ENCODE assay signal across 17 mouse cellular contexts in the genomic region with DNA sequence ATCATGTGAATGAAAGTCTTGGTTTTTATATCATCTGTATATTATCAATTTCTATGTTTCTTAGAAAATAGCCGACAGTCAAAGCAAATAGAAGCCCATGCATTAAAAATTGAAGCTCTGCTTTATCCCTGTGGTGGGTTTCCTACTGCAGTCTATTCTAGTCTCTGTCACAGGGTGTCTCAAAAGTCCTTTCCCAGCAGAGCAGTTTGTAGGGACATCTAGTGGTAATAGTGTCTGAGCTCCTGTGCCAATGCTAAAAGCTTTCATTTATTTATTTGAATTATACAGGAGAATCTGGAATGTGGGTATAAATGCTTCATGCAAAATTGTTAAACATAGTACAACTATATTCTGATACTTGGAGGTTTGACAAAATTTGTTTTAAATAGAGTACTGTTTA. TPM values are rescaled to one million over a fixed set of nuclear protein-coding genes. Genes with fewer than 3 reads are reported as not detected.
DNase-seq lines count a peak whose midpoint lies in the region; ATAC-seq and TF ChIP-seq lines count a peak whose summit lies in the region.
"Had no signal": no experiment of that assay in that cellular context is flagged by ENCODE, and none has a peak within 500 bp of the region (broad histone marks: within the 10 kb centered on the region; RNA-seq: fewer than 3 reads in every experiment).

No protein-coding gene starts in this region.

- no peak overlapping the region for H3K4me3 ChIP-seq in hindbrain, postnatal 0 days (ENCODE audit: low read length)
- H3K4me3 ChIP-seq in hindbrain, embryonic 13.5 days = no peak overlapping the region
- H3K4me3 ChIP-seq: embryonic facial prominence, embryonic 13.5 days; forebrain, embryonic 13.5 days; kidney, embryonic 15.5 days had no signal

- no peaks in the 10 kb centered on the region for H3K9me3 ChIP-seq in hindbrain, postnatal 0 days (ENCODE audit: low read length)
- no peaks in the 10 kb centered on the region for H3K9me3 ChIP-seq in hindbrain, embryonic 13.5 days
- H3K9me3 ChIP-seq: embryonic facial prominence, embryonic 13.5 days; forebrain, embryonic 13.5 days; kidney, embryonic 15.5 days had no signal

- peak overlapping the region; percentile 64; the same call in 1 of the 2 replicates for H3K4me2 ChIP-seq in hindbrain, postnatal 0 days (ENCODE audit: low read depth, low read length)
- no peak overlapping the region for H3K4me2 ChIP-seq in hindbrain, embryonic 13.5 days
- H3K4me2 ChIP-seq: embryonic facial prominence, embryonic 13.5 days; forebrain, embryonic 13.5 days; kidney, embryonic 15.5 days; liver, embryonic 11.5 days had no signal

- H3K4me1 ChIP-seq in hindbrain, postnatal 0 days (ENCODE audit: insufficient read depth, low read length) = no peaks in the 10 kb centered on the region
- peaks cover 10% of the 10 kb centered on the region for H3K4me1 ChIP-seq in hindbrain, embryonic 13.5 days (replicated peaks)

- no peaks in the 10 kb centered on the region for H3K27me3 ChIP-seq in hindbrain, postnatal 0 days (ENCODE audit: insufficient read depth, low read length)
- no peaks in the 10 kb centered on the region for H3K27me3 ChIP-seq in hindbrain, embryonic 13.5 days
- H3K27me3 ChIP-seq: forebrain, embryonic 13.5 days had no signal

- ATAC-seq in hindbrain, postnatal 0 days = no peak
- no peak for ATAC-seq in hindbrain, embryonic 13.5 days (ENCODE audit: low FRiP score)
- no peak for ATAC-seq in inflammation-experienced regulatory T-cells, adult 6 months
- ATAC-seq: forebrain, embryonic 13.5 days had no signal

- DNase-seq in cerebellum, postnatal 10 days = peak; percentile 38 to 57
- no peak for DNase-seq in cerebellum, adult 11-12 months
- DNase-seq in hindbrain, postnatal 0 days (ENCODE audit: low spot score) = peak; percentile 85
- peak; percentile 25 to 49 for DNase-seq in right cerebral cortex, postnatal 10 days (ENCODE audit: low spot score in 2 of 2)
- no peak for DNase-seq in right cerebral cortex, adult 18-20 months
- no peak for DNase-seq in urinary bladder, postnatal 10 days (ENCODE audit: low spot score)
- DNase-seq: adrenal gland, postnatal 25 days; heart, postnatal 36 days; spleen, adult 18-20 months; thymus, postnatal 4 days had no signal

- H3K9ac ChIP-seq in hindbrain, postnatal 0 days (replicated peaks; ENCODE audit: low read length) = no peak overlapping the region
- H3K9ac ChIP-seq in hindbrain, embryonic 13.5 days = no peak overlapping the region
- H3K9ac ChIP-seq: embryonic facial prominence, embryonic 13.5 days; forebrain, embryonic 13.5 days; kidney, embryonic 15.5 days had no signal

- no peak overlapping the region for H3K27ac ChIP-seq in hindbrain, postnatal 0 days
- no peak overlapping the region for H3K27ac ChIP-seq in hindbrain, embryonic 13.5 days
- H3K27ac ChIP-seq: embryonic facial prominence, embryonic 13.5 days; forebrain, embryonic 13.5 days; kidney, embryonic 15.5 days had no signal

- 24% methylated on average over 1 of the region's 1 CpGs for WGBS in hindbrain, postnatal 0 days
- WGBS in hindbrain, embryonic 13.5 days = 48% methylated on average over 1 of the region's 1 CpGs

- TF ChIP-seq CTCF in hindbrain, postnatal 0 days (IDR thresholded peaks at IDR 0.05; ENCODE audit: low read depth) = peak; percentile 79

- no peaks in the 10 kb centered on the region for H3K36me3 ChIP-seq in hindbrain, postnatal 0 days (ENCODE audit: insufficient read depth, low read length)
- no peaks in the 10 kb centered on the region for H3K36me3 ChIP-seq in hindbrain, embryonic 13.5 days
- H3K36me3 ChIP-seq: embryonic facial prominence, embryonic 13.5 days; kidney, embryonic 15.5 days had no signal

RNA-seq across cellular contexts. Expression of a gene that starts 2.0 kb away (rescaled TPM):
- total RNA-seq in hindbrain, postnatal 0 days (2014; rRNA removed) = 55.5 and 60.5 TPM in 2 replicates
- 30.7 and 31.4 TPM in 2 replicates for polyA plus RNA-seq in hindbrain, postnatal 0 days (2015; fragmentation: Nextera tagmentation; extraction: Ambion mirVana)
- 27.9 and 30.3 TPM in 2 replicates for polyA plus RNA-seq in hindbrain, embryonic 13.5 days (2015; fragmentation: Nextera tagmentation; extraction: Ambion mirVana)
- polyA plus RNA-seq in inflammation-experienced regulatory T-cells, adult 6 months (2017; shearing (Covaris generic)) = not detected
- total RNA-seq: megakaryocyte-erythroid progenitor cell, adult 5-6 weeks had no signal

Comparison
In these comparisons a context has a peak if more than half of its experiments do, and no peak if none do; other contexts are left out.
1. DNase-seq: peak in cerebellum, postnatal 10 days (2 of 2), hindbrain, postnatal 0 days (single experiment) and right cerebral cortex, postnatal 10 days (2 of 2); none in cerebellum, adult 11-12 months (single experiment), right cerebral cortex, adult 18-20 months (single experiment) and urinary bladder, postnatal 10 days (single experiment).
2. RNA of a gene that starts 2.0 kb away (polyA plus RNA-seq): 30.7 to 31.4 TPM in hindbrain, postnatal 0 days and 27.9 to 30.3 TPM in hindbrain, embryonic 13.5 days; not detected in inflammation-experienced regulatory T-cells, adult 6 months; every median in the first group is over 10 times any median in the second.